Mouse (Mus musculus): ENCODE data around the gene Gpr6. TPM values are rescaled to one million over a fixed set of nuclear protein-coding genes. Genes with fewer than 3 reads are reported as not detected.

The Gpr6 gene
- polyA plus RNA-seq, 1 experiment: not detected

DNA sequence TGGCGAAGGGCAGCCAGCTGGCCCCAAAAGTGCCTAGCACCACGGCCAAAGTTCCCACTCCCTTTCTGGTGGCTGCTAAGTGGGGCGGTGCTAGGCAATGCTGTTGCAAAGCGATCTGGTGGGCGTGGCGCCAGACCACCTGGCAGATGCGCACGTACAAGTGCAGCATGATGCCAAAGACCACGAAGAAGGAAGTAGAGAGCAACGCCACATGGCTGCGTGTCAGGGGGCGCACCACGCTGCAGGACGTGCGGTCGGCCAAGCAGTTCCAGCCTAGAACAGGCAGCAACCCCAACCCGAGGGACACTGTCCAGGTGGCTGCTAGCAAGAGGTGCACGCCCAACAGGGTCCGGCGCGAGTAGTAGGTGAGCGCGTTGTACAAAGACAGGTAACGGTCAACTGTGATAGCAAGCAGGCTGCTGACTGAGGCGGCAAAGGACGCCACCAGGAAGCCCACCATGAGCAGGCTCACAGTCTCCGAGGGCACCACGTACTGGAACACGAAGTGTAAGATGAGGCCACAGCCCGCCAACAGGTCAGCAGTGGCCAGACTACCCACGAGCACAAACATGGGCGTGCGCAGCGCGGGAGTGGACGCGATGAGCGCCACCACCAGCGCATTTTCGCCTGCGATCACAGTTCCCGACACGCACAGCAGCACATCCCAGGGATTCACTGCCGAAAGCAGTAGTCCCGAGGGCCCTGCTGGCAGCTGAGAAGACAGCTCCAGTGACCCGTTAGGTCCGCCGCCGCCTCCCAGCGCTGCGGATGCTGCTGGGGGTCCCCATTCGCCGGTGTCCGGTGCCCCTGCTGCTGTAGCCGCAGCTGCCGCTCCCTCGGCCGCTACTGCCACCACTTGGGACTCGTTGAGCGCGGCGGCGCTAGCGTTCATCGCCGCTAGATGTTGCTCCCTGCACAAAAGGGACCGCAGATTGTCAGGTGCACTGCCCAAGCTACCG, 1.1 kb downstream of the Gpr6 start:
- Histone ChIP-seq H3ac (ENCODE audit: control insufficient read depth, insufficient read length, low read depth) (no peak overlapping the region), H3K79me3 (ENCODE audit: low read depth) (no peaks in the 10 kb centered on the region), H3K4me3 (ENCODE audit: insufficient read depth, poor library complexity, severe bottlenecking) (no peak overlapping the region), H3K79me2 (ENCODE audit: control insufficient read depth, insufficient read depth) (no peaks in the 10 kb centered on the region), H3K36me3 (ENCODE audit: control insufficient read depth, insufficient read depth) (no peaks in the 10 kb centered on the region), H3K27me3 (ENCODE audit: control insufficient read depth, insufficient read depth, insufficient read length) (peaks cover 11% of the 10 kb centered on the region)
- no peak for TF ChIP-seq CTCF (IDR thresholded peaks at IDR 0.05; ENCODE audit: control insufficient read depth, insufficient read depth, insufficient read length)
- TF ChIP-seq MAX (IDR thresholded peaks at IDR 0.05): no peak
- TF ChIP-seq FOSL1 (IDR thresholded peaks at IDR 0.05; ENCODE audit: insufficient read depth, low read length, poor library complexity, severe bottlenecking): no peak
- TF ChIP-seq MYOG (IDR thresholded peaks at IDR 0.05; ENCODE audit: control insufficient read depth, extremely low read depth, insufficient read length): no peak
- no peak for TF ChIP-seq USF1 (IDR thresholded peaks at IDR 0.05; ENCODE audit: low read depth)
- no peak for TF ChIP-seq CEBPB (IDR thresholded peaks at IDR 0.05; ENCODE audit: low read depth)
- TF ChIP-seq MYOD1 (IDR thresholded peaks at IDR 0.05; ENCODE audit: control insufficient read depth, insufficient read length, low read depth): no peak

DNA sequence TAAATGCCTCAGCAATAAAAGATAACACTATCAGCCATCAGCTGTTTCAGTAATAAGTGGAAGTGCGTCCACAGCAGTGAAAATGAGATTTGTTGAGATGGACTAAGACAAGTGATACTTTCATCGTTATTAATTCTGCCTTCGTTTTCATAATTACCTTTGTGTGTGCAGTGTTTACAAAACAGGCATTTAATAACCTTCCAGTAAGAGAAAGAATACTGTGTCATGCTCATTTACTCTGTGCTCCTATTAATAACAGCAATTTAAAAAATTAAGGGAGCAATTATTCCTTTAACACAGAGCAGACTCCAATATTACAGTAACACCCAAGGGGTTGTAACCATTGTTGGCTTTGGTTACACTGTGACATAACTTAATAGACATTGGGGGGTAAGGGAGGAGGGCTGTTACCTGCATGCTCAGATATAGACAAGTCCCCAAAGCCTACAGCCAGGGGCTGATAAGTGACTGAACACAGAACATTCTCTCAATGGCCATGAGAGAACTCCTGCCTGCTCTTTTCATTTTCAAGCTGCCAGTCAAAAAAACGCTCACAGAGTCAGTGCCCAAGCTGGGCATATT, 11.7 kb downstream of the Gpr6 start:
- Histone ChIP-seq H3K36me3 (ENCODE audit: control insufficient read depth, insufficient read depth) (no peaks in the 10 kb centered on the region), H3K27me3 (ENCODE audit: control insufficient read depth, insufficient read depth, insufficient read length) (no peaks in the 10 kb centered on the region), H3ac (ENCODE audit: control insufficient read depth, insufficient read length, low read depth) (no peak overlapping the region), H3K79me2 (ENCODE audit: control insufficient read depth, insufficient read depth) (no peaks in the 10 kb centered on the region), H3K79me3 (ENCODE audit: low read depth) (no peaks in the 10 kb centered on the region), H3K4me3 (ENCODE audit: insufficient read depth, poor library complexity, severe bottlenecking) (no peak overlapping the region)
- TF ChIP-seq MYOD1 (IDR thresholded peaks at IDR 0.05; ENCODE audit: control insufficient read depth, insufficient read length, low read depth) (no peak), CEBPB (IDR thresholded peaks at IDR 0.05; ENCODE audit: low read depth) (no peak), MYOG (IDR thresholded peaks at IDR 0.05; ENCODE audit: control insufficient read depth, extremely low read depth, insufficient read length) (no peak), USF1 (IDR thresholded peaks at IDR 0.05; ENCODE audit: low read depth) (no peak), MAX (IDR thresholded peaks at IDR 0.05) (no peak), CTCF (IDR thresholded peaks at IDR 0.05; ENCODE audit: control insufficient read depth, insufficient read depth, insufficient read length) (no peak), FOSL1 (IDR thresholded peaks at IDR 0.05; ENCODE audit: insufficient read depth, low read length, poor library complexity, severe bottlenecking) (no peak)

DNA sequence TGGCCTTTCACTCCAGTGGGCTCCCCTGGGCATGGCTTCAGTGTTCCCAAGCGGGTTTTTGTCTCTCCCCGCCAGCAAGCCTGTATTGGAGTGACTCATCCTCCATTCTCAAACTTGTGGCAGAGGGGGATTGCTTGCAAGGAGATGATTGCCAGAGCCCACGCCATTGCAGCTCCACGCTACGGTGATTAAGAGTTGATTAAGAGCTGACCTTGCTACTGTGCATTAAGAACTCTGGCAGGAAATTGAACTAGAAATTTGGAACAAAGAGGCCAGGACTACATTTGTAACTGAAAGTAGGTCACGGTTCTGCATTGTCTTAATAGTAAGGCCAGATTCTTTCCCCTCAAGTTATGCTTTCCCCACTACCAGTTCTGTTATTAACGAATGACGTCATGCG, 16.5 kb downstream of the Gpr6 start:
- Histone ChIP-seq H3K79me3 (ENCODE audit: low read depth) (no peaks in the 10 kb centered on the region), H3K4me3 (ENCODE audit: insufficient read depth, poor library complexity, severe bottlenecking) (no peak overlapping the region), H3K36me3 (ENCODE audit: control insufficient read depth, insufficient read depth) (no peaks in the 10 kb centered on the region), H3ac (ENCODE audit: control insufficient read depth, insufficient read length, low read depth) (no peak overlapping the region), H3K79me2 (ENCODE audit: control insufficient read depth, insufficient read depth) (no peaks in the 10 kb centered on the region), H3K27me3 (ENCODE audit: control insufficient read depth, insufficient read depth, insufficient read length) (no peaks in the 10 kb centered on the region)
- TF ChIP-seq FOSL1 (IDR thresholded peaks at IDR 0.05; ENCODE audit: insufficient read depth, low read length, poor library complexity, severe bottlenecking): no peak
- no peak for TF ChIP-seq MYOG (IDR thresholded peaks at IDR 0.05; ENCODE audit: control insufficient read depth, extremely low read depth, insufficient read length)
- TF ChIP-seq CTCF (IDR thresholded peaks at IDR 0.05; ENCODE audit: control insufficient read depth, insufficient read depth, insufficient read length): no peak
- no peak for TF ChIP-seq CEBPB (IDR thresholded peaks at IDR 0.05; ENCODE audit: low read depth)
- TF ChIP-seq MYOD1 (IDR thresholded peaks at IDR 0.05; ENCODE audit: control insufficient read depth, insufficient read length, low read depth): no peak
- no peak for TF ChIP-seq USF1 (IDR thresholded peaks at IDR 0.05; ENCODE audit: low read depth)
- TF ChIP-seq MAX (IDR thresholded peaks at IDR 0.05): no peak

DNA sequence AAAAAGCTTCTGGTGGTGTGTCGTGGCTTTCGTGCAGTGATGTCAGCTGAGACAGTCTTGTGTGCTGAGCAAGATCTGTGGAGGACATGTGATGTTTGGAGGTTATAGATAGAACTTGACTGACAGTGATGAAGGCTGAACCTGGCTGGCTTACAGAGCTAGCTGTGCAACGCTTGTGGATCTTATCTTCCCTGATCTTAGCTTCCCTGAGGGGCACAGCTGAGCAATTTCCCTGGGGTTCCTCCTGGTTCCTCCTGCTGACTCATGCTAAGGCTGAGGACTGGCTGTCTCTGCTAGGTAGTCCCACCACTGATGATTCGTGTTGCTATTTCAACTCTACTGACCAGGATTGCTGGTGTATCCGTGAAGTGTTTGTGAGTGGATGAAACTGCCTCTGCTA, 18.1 kb downstream of the Gpr6 start:
- no peak overlapping the region for H3K4me3 ChIP-seq (ENCODE audit: insufficient read depth, poor library complexity, severe bottlenecking)

DNA sequence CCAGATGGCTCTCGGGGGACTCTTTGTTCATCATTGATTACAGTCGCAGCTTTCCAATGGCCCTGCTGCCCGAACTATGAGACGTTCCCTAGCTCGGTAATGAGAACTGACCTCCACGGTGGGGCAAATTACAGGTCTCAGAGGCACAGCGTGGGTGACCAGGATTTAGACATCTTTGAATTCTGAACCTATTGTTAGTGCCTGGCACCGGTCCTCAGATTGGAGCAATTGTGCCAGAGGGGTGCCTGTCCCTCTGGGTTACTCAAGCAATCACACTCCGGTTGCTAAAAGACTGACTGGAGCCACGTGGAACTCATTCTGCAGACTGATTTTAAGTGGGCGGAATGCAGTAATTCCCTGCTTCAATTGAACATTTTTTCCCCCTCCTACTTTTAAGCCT, 29.8 kb downstream of the Gpr6 start:
- no peak overlapping the region for H3ac ChIP-seq (ENCODE audit: control insufficient read depth, insufficient read length, low read depth)
- TF ChIP-seq MAX (IDR thresholded peaks at IDR 0.05): no peak
- TF ChIP-seq MYOG (IDR thresholded peaks at IDR 0.05; ENCODE audit: control insufficient read depth, extremely low read depth, insufficient read length): no peak
- no peak for TF ChIP-seq FOSL1 (IDR thresholded peaks at IDR 0.05; ENCODE audit: insufficient read depth, low read length, poor library complexity, severe bottlenecking)
- no peaks in the 10 kb centered on the region for H3K79me3 ChIP-seq (ENCODE audit: low read depth)
- no peaks in the 10 kb centered on the region for H3K36me3 ChIP-seq (ENCODE audit: control insufficient read depth, insufficient read depth)
- H3K27me3 ChIP-seq (ENCODE audit: control insufficient read depth, insufficient read depth, insufficient read length): peaks cover 8% of the 10 kb centered on the region
- no peaks in the 10 kb centered on the region for H3K79me2 ChIP-seq (ENCODE audit: control insufficient read depth, insufficient read depth)
- no peak overlapping the region for H3K4me3 ChIP-seq (ENCODE audit: insufficient read depth, poor library complexity, severe bottlenecking)

More for the DNA sequence above, 18.1 kb downstream of the Gpr6 start:
- Histone ChIP-seq H3K27me3 (ENCODE audit: control insufficient read depth, insufficient read depth, insufficient read length) (no peaks in the 10 kb centered on the region), H3ac (ENCODE audit: control insufficient read depth, insufficient read length, low read depth) (no peak overlapping the region), H3K79me3 (ENCODE audit: low read depth) (no peaks in the 10 kb centered on the region), H3K79me2 (ENCODE audit: control insufficient read depth, insufficient read depth) (no peaks in the 10 kb centered on the region), H3K36me3 (ENCODE audit: control insufficient read depth, insufficient read depth) (no peaks in the 10 kb centered on the region)
- TF ChIP-seq CEBPB (IDR thresholded peaks at IDR 0.05; ENCODE audit: low read depth) (no peak), USF1 (IDR thresholded peaks at IDR 0.05; ENCODE audit: low read depth) (no peak), CTCF (IDR thresholded peaks at IDR 0.05; ENCODE audit: control insufficient read depth, insufficient read depth, insufficient read length) (no peak), MAX (IDR thresholded peaks at IDR 0.05) (no peak)
